Mouse (Mus musculus) adrenal gland, postnatal 14 days (tissue): ENCODE measurements around the gene Zbp1. TPM values are rescaled to one million over a fixed set of nuclear protein-coding genes. Genes with fewer than 3 reads are reported as not detected.

Experiments used
- DNase-seq: peaks from one replicate; pipeline ENCODE4 v3.0.0; 2021; ENCODE audit warnings: mixed read lengths
- total RNA-seq: library from RNA; stranded (reverse); gene quantifications from 2 replicates; pipeline ENCODE4 v1.2.3, GENCODE M21; 2021

The Zbp1 gene
- total RNA-seq, 1 experiment from 2014 or later, result 2.6 TPM

DNA sequence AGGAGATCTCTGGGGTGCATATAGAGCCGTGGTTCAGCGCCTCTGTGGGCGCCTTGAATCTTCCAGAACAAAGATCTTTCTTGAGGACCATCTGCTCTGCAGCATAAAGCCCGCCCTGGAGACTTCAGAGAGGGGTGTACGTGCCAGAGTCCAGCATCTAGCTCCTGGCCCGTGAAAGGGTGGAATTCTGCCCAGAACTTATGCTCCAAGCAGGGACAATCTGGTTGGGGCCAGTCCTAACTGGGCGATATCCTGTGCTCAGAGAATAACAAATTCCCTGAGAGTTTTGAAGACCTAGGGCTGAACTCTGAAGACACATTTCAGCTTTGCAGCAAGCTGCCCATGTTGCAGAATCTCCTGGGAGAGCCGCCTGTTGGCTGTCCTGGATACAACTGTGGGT, 40.8 kb downstream of the Zbp1 start:
- no peak for DNase-seq

DNA sequence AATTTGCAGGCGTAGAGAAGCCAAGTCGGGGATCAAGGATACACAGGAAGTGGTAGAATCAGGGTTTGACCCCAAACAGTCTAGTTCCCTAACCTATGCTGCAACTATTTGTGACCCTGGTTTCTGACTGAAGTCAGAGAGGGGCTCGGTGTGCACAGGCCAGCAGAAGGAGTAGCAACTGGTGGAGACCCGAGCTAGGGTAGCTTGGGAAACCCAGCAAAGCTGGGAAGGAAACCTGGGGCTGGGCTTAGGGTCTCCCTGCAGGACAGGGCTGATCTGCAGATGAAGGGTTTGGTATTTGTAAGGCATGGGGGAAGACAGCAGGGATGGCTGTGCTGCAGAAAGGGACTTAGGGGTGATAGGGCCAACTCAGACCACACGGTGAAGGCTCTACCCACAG, 41.2 kb downstream of the Zbp1 start:
- DNase-seq, result no peak

- no peak for DNase-seq
These were observed 43.0 kb downstream of the Zbp1 start for GRCm38 (mm10) chr2:173175703-173176102.

DNA sequence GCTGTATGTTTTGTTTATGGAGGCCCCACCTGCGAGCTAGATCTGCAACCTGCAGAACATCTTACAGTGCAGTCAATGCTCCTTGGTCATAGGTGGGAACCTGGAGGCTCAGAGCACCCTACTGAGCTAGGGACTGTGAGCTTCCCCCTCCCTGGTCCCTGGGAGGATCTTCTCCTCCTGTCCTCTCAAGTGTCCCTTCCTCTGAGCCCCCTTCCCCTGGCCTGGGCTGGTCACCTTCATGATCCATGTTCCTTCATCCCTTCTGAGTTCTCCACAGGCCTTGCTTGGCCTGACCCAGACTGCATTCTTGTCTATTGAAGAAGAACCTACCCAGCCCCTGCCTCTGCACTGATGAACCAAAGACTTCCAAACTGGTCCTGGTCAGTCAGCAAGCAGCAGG, 44.2 kb downstream of the Zbp1 start:
- no peak for DNase-seq

DNA sequence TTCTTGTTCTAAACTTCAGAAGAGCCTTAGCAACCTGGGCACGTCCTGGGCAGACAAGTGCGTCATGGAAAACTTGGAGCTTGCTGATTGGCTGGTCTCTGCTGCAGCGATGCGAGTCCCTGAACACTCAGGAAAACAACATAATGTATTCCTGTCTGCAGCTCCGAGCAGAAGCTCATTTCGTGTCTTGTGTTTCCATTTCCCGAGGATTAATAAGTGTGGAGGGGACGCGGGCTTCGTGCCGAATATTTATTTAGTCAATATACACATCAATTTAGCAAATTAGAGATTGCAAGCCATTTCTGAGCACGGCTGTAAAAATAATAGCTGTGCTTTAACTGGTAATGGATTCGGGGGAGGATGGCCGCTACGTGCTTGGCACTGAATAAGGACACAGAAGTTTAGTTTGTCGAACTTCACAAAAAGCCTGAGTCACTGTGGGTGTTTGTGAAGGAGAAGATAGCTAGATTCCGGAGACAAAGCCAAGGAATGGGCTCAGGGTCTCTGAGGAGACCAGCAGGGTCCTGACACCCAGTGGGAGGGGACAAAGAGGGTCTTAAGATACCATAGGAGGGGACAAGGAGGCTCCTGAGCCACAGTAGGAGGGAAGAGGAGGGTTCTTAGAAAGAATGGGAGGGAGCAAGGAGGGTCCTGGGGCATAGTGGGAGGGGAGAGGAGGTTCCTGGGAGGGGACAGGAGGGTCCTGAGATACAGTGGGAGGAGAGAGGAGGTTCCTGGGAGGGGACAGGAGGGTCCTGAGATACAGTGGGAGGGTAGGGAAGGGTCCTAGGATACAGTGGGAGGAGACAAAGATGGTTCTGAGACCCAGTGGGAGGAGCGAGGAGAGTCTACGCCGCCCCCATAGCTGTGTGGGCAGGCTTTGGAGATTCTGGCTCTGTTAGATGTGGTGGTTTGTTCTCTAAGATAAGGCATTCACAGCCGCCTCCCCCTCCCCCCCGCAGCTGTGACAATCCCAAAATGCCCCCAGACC, 44.9 kb downstream of the Zbp1 start:
- peak; percentile 78 for DNase-seq

DNA sequence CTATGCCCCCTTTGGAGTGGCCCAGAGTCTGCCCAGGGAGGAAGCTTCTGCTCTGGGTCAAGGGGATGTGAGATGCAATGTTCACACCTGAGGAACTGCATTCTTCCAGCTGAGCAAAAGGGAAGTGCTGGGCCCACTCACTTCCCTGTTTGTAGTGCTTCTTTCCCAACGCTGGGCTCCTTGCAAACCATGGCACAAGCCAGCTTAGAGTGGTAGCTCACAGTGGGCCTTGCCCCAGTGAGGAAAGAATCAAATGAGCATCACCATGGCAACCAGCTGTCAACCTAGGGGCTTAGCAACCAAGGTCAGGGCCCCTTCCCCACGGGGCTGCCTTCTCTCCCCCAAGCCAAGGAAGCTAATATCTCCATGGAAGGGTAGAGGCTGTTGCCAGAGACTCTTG, 45.7 kb downstream of the Zbp1 start:
- DNase-seq, result peak; percentile 29

GRCm38 (mm10) chr2:173172386-173172785, 46.3 kb downstream of the Zbp1 start:
- DNase-seq, result no peak

- no peak for DNase-seq
These were observed 46.8 kb downstream of the Zbp1 start for GRCm38 (mm10) chr2:173171956-173172355.

GRCm38 (mm10) chr2:173171470-173171869, 47.3 kb downstream of the Zbp1 start:
- DNase-seq, result peak; percentile 84

DNA sequence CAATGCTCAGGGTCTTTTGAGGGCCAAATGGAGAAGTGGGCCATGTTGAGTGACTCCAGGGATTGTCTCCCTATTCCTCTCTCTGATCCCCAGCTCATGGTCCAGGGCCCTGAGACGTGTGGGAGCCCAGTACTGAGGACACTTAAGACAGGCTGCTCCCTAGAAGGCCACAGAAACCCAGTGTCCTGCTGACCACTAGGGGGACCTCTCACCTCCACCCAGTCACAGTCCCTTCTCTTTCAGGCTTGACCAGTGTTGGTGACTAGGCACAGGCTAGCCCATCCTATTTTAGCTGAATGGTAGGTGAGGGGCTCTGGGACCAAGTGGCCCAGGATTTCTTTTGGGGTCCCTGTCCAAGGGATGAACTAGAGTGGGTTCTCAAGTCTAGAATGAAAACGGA, 48.0 kb downstream of the Zbp1 start:
- peak; percentile 48 for DNase-seq

- no peak for DNase-seq
These were observed 48.6 kb downstream of the Zbp1 start for GRCm38 (mm10) chr2:173170081-173170480.

GRCm38 (mm10) chr2:173168411-173168851, 50.3 kb downstream of the Zbp1 start:
- DNase-seq, result peak; percentile 3

GRCm38 (mm10) chr2:173165357-173165756, 53.4 kb downstream of the Zbp1 start:
- no peak for DNase-seq

DNA sequence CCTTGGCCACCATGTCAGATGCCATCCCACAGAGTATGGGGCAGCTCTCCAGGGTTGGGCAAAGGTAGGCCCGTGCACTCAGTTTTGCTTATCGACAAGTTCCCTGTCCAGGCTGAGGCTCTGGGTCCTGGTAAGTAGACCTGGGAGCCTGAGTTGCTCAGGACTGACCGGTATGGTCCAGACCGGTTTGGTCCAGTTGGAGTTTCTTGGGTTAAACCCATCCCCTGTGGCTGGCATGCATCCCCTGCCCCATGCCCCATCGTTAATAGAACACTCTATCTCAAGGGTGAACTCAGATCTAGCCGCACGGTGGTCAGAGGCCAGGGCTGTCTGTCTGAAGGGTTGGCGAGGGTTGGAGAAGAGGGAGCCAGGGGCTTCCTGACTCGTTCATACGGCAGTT, 53.8 kb downstream of the Zbp1 start:
- no peak for DNase-seq

GRCm38 (mm10) chr2:173164358-173164757, 54.4 kb downstream of the Zbp1 start:
- DNase-seq, result no peak

DNA sequence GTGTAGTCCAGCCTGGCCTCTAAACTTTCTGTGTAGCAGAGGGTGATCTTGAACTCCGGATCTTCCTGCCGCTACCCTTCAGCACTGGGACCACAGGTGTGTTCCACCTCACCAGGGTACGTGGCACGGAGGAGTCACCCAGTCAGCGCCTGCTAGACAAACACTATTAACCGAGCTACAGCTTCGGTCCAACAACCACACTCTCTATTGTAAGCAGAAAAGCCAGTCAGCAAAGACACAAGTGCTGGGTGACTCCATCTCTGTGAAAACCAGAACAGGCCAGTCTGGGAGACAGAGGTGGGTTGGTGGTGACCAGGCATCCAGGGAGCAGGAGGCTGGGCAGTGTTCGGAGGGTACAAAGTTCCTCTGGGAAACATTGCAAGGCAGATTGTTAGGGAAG, 55.3 kb downstream of the Zbp1 start:
- no peak for DNase-seq

- DNase-seq, result peak; percentile 86
These were observed 59.1 kb downstream of the Zbp1 start for GRCm38 (mm10) chr2:173159354-173160311.

DNA sequence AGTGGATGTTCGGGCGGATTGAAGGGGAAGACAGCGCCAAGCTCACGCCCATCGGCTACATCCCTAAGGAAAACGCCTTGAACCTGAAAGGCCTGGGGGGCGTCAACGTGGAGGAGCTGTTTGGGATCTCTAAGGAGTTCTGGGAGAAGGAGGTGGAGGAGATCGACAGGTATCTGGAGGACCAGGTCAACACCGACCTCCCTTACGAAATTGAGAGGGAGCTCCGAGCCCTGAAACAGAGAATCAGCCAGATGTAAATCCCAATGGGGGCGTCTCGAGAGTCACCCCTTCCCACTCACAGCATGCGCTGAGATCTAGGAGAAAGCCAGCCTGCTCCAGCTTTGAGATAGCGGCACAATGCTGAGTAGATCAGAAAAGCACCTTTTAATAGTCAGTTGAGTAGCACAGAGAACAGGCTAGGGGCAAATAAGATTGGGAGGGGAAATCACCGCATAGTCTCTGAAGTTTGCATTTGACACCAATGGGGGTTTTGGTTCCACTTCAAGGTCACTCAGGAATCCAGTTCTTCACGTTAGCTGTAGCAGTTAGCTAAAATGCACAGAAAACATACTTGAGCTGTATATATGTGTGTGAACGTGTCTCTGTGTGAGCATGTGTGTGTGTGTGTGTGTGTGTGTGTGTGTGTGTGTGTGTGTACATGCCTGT, 60.2 kb downstream of the Zbp1 start:
- no peak for DNase-seq

DNA sequence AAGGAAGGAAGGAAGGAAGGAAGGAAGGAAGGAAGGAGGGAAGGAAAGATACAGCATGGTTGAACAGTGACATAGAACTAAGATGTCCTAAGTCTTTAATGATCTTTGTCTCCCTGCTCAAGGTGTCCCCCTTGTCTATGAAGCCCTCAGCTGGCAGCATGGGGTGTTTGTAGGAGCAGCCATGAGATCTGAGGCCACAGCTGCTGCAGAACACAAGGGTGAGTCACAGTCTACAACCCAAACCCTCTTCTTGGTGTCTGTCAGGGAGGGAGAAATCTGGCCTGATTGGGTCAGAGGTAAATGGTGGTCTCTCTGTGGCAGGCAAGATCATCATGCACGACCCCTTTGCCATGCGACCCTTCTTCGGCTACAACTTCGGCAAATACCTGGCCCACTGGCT, 60.9 kb downstream of the Zbp1 start:
- DNase-seq, result no peak

GRCm38 (mm10) chr2:173157376-173157775, 61.3 kb downstream of the Zbp1 start:
- DNase-seq, result no peak

DNA sequence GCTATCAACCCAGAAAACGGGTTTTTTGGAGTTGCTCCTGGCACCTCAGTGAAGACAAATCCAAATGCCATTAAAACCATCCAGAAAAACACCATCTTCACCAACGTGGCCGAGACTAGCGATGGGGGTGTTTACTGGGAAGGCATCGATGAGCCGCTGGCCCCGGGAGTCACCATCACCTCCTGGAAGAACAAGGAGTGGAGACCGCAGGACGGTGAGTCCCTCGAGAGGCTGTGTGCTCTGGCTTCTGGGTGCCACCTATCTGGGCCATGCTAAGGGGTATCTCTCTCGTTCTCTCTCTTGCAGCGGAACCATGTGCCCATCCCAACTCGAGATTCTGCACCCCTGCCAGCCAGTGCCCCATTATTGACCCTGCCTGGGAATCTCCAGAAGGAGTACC, 61.8 kb downstream of the Zbp1 start:
- no peak for DNase-seq
